Mouse (Mus musculus): ENCODE results near the gene Plin4. TPM values are rescaled to one million over a fixed set of nuclear protein-coding genes. Genes with fewer than 3 reads are reported as not detected.
"Not testable (repeated sequence)": the region's sequence is repeated elsewhere in the genome, so short reads cannot be mapped to it uniquely, and the experiment has no call there.

Gene Plin4
- total RNA-seq, 1 experiment from 2014 or later = not detected

- no peak for ATAC-seq (replicated peaks; ENCODE audit: insufficient number of reproducible peaks, low FRiP score, low TSS enrichment, poor library complexity, severe bottlenecking)
Observed at GRCm38 (mm10) chr17:56107736-56108135, 1.9 kb downstream of the Plin4 start.

GRCm38 (mm10) chr17:56106981-56107380 lies 2.6 kb downstream of the Plin4 start:
- no peak for ATAC-seq (replicated peaks; ENCODE audit: insufficient number of reproducible peaks, low FRiP score, low TSS enrichment, poor library complexity, severe bottlenecking)

- ATAC-seq (replicated peaks; ENCODE audit: insufficient number of reproducible peaks, low FRiP score, low TSS enrichment, poor library complexity, severe bottlenecking) = not testable (repeated sequence)
Observed at GRCm38 (mm10) chr17:56106436-56106835, 3.2 kb downstream of the Plin4 start.

- ATAC-seq (replicated peaks; ENCODE audit: insufficient number of reproducible peaks, low FRiP score, low TSS enrichment, poor library complexity, severe bottlenecking) = not testable (repeated sequence)
Observed at GRCm38 (mm10) chr17:56104821-56105220, 4.8 kb downstream of the Plin4 start.

- no peak for ATAC-seq (replicated peaks; ENCODE audit: insufficient number of reproducible peaks, low FRiP score, low TSS enrichment, poor library complexity, severe bottlenecking)
Observed at GRCm38 (mm10) chr17:56103465-56104285, 5.9 kb downstream of the Plin4 start.

GRCm38 (mm10) chr17:56102927-56103326 lies 6.7 kb downstream of the Plin4 start:
- ATAC-seq (replicated peaks; ENCODE audit: insufficient number of reproducible peaks, low FRiP score, low TSS enrichment, poor library complexity, severe bottlenecking) = no peak

GRCm38 (mm10) chr17:56102158-56102557 lies 7.4 kb downstream of the Plin4 start:
- no peak for ATAC-seq (replicated peaks; ENCODE audit: insufficient number of reproducible peaks, low FRiP score, low TSS enrichment, poor library complexity, severe bottlenecking)

- no peak for ATAC-seq (replicated peaks; ENCODE audit: insufficient number of reproducible peaks, low FRiP score, low TSS enrichment, poor library complexity, severe bottlenecking)
Observed at GRCm38 (mm10) chr17:56100811-56101210, 8.8 kb downstream of the Plin4 start.

GRCm38 (mm10) chr17:56098711-56099572 lies 10.7 kb downstream of the Plin4 start:
- ATAC-seq (replicated peaks; ENCODE audit: insufficient number of reproducible peaks, low FRiP score, low TSS enrichment, poor library complexity, severe bottlenecking) = no peak

GRCm38 (mm10) chr17:56098180-56098579 lies 11.4 kb downstream of the Plin4 start:
- no peak for ATAC-seq (replicated peaks; ENCODE audit: insufficient number of reproducible peaks, low FRiP score, low TSS enrichment, poor library complexity, severe bottlenecking)

GRCm38 (mm10) chr17:56096883-56097282 lies 12.7 kb downstream of the Plin4 start:
- no peak for ATAC-seq (replicated peaks; ENCODE audit: insufficient number of reproducible peaks, low FRiP score, low TSS enrichment, poor library complexity, severe bottlenecking)

GRCm38 (mm10) chr17:56092794-56093193 lies 16.8 kb downstream of the Plin4 start:
- no peak for ATAC-seq (replicated peaks; ENCODE audit: insufficient number of reproducible peaks, low FRiP score, low TSS enrichment, poor library complexity, severe bottlenecking)

- no peak for ATAC-seq (replicated peaks; ENCODE audit: insufficient number of reproducible peaks, low FRiP score, low TSS enrichment, poor library complexity, severe bottlenecking)
Observed at GRCm38 (mm10) chr17:56092312-56092711, 17.3 kb downstream of the Plin4 start.

- no peak for ATAC-seq (replicated peaks; ENCODE audit: insufficient number of reproducible peaks, low FRiP score, low TSS enrichment, poor library complexity, severe bottlenecking)
Observed at GRCm38 (mm10) chr17:56080781-56081585, 28.6 kb downstream of the Plin4 start.

GRCm38 (mm10) chr17:56079921-56080320 lies 29.7 kb downstream of the Plin4 start:
- no peak for ATAC-seq (replicated peaks; ENCODE audit: insufficient number of reproducible peaks, low FRiP score, low TSS enrichment, poor library complexity, severe bottlenecking)

- ATAC-seq (replicated peaks; ENCODE audit: insufficient number of reproducible peaks, low FRiP score, low TSS enrichment, poor library complexity, severe bottlenecking) = peak; percentile 76
Observed at GRCm38 (mm10) chr17:56078880-56079795, 30.5 kb downstream of the Plin4 start, which contains the start of gene Hdgfl2. TSS of gene Hdgfl2 (plus strand) at chr17:56079634.

GRCm38 (mm10) chr17:56078361-56078760 lies 31.2 kb downstream of the Plin4 start:
- not testable (repeated sequence) for ATAC-seq (replicated peaks; ENCODE audit: insufficient number of reproducible peaks, low FRiP score, low TSS enrichment, poor library complexity, severe bottlenecking)

GRCm38 (mm10) chr17:56077523-56077922 lies 32.1 kb downstream of the Plin4 start:
- ATAC-seq (replicated peaks; ENCODE audit: insufficient number of reproducible peaks, low FRiP score, low TSS enrichment, poor library complexity, severe bottlenecking) = no peak
